Mouse (Mus musculus) adrenal gland, postnatal 25 days (tissue): Measurements from ENCODE around the gene Smpd3. TPM values are rescaled to one million over a fixed set of nuclear protein-coding genes. Genes with fewer than 3 reads are reported as not detected.

Experiments used
- DNase-seq: peaks from one replicate; pipeline ENCODE4 v3.0.0; 2021; ENCODE audit warnings: mixed read lengths
- long read RNA-seq: library from polyadenylated mRNA; stranded (forward); transcript quantifications from one replicate; pipeline ENCODE4 v2.0.0, GENCODE M21; 2021
- total RNA-seq: library from RNA; stranded (reverse); gene quantifications from 2 replicates; pipeline ENCODE4 v1.2.3, GENCODE M21; 2021

Smpd3 gene
- 6.6 and 8.0 TPM in 2 replicates for total RNA-seq
- long read RNA-seq, full-length matches to known transcripts: 5 of 17 reads
- long read RNA-seq, partial matches to known transcripts: 3 of 17 reads
- long read RNA-seq, other reads (novel, unspliced or antisense): 9 of 17 reads

DNA sequence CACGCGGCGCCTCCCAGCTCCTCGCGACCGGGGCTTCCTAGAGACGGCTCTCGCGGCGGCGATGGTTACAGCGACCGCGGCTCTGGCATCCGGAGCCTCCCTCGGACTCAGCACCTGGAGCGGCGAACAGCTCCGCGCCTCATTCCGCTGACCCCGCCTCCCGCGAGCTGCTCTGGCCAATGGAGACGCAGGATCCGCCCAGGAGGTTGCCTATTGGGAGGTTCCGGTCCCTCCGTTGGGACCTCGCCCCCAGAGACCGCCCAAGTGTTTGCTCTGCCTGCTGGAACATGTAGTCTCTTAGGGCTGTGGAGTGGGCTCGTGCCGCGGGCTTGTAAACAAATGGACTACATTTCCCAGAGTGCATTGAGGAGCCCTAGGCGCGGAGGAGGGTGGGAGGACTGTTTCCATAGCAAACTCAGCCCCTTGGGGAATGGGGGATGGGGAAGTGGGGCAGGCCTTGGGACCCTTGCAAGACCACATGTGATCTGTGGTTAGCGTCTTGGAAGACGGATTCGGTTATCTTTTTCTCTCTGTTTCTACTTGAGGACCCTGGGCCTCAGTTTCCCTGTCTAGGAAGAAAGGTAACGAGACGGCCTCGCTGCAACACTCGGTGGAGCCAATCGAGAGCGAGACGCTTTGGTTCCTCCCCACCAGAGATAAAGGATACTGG, at the start of gene Smpd3:
Smpd3 (minus strand) TSS at position 137 of the 670 bp plus-strand sequence.
- DNase-seq: peak; percentile 99

DNA sequence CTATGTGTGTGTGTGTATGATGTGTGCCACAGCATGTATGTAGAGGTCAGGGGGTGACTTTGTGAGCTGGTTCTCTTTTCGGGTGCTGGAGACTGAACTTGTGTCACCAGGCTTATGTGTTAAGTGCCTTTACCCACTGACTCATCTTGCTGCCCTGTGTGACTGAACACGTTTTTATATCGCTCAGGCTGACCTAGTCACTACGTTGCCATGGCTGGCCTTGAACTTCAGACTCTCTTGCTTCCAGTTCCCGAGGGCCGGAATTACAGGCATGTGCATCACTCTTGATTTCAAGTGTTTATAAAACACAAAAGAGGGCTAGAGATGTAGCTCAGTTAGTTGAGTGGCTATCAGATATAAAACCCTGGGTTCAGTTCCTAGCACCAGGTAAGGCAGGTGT, 43.2 kb upstream of the Smpd3 start:
- peak; percentile 20 for DNase-seq

DNA sequence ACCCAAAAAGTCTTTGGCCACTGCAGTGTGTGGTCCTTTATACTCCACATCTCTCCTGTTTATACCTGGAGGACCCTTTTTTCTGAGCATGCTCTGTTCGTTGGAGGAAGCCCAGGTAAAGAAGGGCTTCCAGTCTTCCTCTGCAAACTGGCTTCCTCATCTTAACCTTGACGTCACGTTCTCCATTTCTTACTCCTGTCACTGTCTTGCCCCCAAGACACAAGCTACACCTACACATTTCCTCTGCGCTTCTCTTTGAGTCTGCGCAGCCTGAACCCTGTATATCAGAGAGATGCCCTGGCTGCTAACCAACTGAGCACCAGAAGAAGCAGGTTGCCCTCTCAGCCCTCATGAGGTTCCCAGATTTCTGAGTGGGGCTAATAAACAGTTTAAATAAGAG, 41.6 kb upstream of the Smpd3 start:
- no peak for DNase-seq

DNA sequence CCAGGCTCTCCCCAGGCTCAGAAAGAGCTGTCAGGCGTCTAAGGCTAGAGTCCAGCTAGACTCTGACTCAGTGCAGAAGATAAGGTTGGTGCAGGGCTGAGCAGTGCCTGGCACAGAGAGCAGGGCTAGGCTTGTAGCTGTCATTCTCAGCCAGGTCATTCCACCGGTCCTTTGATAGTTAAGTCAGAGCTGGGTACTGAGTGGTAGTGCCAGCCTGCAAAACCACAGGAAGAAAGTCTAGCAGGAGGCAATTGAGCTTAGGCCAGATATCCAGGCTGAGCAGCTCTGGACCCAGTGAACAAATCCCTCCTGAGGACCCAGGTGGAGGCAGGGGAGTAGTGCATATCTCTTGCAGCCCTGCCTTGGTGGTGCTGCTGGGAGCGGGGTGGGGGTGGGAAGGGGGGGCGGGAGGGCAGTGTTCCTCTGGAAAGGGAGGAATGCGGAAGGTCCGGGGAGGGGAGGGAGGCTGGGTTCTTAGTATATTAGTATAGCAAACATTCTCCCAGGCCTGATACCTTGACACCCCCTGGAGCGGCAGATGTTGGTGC, 40.8 kb upstream of the Smpd3 start:
- peak; percentile 44 for DNase-seq

DNA sequence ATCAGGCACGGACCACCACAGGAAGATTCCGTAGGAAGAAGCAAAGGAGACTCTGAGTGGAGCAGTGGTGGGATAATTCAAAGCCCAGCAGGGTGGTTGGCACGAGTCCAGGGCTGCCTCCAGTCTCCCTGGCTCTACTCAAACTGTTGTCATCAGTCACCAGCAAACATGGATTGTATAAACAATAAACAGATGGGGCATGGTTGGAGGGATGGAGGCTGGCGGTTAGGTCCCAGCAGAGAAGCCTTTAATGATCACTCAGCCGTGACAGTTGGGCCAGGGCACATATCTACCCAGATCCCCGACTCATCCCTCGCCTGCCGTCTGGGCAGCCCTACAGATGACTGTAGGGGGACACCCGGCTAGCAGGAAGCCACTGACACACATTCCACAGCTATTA, 39.1 kb upstream of the Smpd3 start:
- peak; percentile 12 for DNase-seq

DNA sequence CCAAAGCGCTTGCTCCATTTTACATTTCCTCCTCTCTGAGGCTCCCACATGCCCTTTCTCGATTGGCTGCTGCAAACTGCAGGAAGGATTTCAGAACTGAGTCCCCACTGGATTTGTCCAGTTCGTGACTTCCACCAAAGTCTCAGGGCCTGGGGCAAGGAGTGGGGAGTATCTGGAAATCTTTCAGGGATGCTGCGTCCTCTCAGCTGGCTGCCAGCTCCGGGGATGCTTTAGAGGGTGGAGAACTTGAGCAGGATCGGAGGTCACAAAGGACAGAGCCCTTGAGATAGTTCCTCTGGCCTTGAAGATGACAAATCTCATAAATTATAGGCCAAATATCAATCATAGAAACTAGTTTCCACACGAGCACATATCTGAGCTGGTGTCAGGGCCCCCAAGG, 38.2 kb upstream of the Smpd3 start:
- peak; percentile 13 for DNase-seq

DNA sequence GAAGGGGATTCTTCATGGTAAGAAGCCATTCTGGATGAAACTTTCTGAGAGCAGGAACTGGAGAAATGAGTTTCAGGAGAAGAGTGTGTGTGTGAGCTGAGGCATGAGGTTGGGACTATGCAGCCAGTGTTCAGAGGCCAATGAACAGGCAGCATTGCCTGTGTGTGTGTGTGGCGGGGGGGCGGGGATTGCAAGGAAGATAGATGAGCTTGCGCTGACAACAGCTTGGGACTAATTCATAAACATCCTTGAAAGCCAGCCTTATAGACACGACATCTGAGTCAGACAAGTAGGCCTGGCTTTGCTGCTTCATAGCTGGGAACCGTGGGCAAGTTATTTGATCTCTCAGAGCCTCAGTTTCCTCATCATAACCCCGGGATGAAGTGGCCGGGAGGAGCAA, 31.3 kb upstream of the Smpd3 start:
- no peak for DNase-seq

DNA sequence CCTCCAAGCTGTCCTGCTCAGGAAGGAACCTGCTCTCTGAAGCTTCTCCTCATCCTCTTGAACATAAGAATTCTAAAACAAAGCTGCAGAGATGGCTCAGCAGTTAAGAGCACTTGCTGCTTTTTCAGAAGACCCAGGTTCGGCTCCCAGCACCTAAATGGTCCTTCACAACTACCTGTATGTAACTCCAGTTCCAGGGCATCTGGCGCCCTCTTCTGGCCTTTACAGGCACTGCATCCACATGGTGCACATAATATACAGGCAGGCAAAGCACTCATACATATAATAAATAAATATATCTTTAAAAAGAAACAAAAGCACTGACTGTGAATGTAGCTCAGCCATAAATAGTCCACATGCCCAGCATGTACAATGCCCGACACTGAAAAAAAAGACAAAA, 30.7 kb upstream of the Smpd3 start:
- no peak for DNase-seq

DNA sequence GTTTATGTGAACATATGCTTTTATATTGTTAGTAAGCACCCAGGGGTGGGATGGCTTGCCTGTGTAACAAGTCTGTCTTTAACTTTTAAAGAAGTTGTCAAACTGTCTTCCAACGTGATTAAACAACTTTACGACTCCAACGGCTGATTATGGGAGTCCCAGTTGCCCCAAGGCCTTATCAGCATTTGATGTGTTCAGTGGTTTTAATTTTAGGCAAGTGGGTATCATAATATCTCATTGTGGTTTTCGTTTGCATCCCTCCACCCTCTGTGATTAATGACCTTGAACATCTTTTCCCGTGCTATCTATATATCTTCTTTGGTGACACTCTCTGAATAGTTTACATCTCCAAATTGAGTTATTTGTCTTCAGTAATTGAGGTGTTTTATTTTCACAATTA, 27.0 kb upstream of the Smpd3 start:
- DNase-seq: no peak

DNA sequence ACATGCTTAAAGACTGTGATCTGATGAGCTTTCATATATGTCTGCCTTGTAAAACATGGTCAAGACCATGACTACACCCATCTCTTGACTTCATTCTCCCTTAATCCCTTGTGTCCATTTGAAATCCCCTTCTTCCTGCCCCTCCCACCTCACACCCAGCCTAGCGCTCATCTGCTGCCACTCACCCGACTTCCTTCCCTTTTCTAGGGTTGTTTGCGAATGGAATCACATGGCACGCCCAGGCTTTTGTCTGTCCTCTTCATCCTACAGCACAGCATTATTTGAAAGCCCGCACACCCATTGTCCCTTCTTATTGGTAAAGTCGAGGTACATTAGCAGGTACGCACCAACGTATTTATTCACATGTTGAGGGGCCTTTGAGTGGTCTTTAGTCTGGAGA, 26.5 kb upstream of the Smpd3 start:
- no peak for DNase-seq

DNA sequence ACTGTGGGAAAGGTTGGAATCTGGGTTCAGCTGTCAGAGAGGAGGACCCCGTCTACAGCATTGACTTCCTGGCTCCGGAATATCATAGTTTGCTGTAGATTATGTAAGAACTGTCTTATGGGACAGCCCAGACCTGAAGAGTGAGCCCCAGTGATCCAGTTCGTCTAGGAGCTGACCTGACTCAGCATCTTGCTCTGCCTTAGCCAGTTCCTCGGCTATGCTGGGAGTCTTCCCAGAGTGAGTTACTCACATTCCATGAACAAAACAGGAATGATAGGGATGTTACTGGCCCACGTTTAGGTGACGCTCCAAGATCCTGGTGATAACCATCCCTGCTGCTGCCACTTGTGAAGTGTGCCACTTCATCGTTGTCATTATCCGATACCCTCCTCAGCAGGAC, 25.5 kb upstream of the Smpd3 start:
- no peak for DNase-seq

DNA sequence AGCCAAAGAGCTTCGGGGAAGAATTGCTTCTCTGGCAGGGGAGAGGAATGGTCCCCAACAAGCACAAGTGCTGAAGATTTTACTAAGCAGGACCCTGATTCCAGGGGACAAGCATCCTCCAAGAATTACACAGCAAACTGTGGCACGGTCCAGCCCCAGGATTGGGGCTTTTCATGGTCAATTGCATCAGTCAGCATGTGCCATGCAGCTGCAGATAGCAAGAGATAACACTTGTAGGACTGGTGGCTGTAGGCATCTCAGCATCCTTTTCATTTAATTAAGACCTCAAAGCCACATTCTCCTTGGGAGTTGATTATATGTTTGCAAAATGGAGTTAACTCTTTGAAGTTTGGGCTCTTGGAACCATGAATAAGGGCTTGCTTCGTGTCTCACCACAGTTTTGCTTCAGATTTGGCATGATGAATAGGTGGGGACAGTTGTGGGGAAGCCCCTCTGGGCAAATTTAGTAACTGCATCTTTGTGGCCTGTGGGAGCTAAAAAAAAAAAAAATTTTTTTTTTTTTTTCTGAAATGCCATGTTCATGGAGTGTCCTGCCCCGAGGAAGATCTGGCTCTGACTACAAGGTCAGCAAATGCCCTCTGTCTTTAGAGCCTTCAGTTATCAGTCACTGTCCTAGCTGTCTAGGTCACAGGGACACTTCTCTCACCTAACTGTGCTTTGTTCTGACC, 22.0 kb upstream of the Smpd3 start:
- no peak for DNase-seq

DNA sequence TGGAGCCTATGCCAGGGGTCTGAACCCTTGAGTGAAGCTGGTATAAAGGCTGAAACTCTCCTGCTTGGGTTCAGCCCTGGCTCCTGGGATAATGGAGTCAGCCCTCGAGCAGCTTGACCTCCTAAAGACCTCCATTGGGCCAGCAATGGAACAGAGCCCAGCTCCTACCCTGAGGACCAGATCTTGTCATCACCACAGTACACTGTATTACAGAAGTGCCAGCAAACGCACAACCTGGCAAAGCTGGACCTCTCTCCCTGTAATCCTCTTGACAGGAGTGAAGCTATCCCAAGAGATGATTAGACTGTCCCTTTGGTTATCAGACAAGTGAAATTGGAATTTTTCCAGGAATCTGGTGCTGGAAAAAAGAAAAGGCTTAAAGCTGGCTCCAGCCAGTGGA, 13.3 kb upstream of the Smpd3 start:
- DNase-seq: no peak

DNA sequence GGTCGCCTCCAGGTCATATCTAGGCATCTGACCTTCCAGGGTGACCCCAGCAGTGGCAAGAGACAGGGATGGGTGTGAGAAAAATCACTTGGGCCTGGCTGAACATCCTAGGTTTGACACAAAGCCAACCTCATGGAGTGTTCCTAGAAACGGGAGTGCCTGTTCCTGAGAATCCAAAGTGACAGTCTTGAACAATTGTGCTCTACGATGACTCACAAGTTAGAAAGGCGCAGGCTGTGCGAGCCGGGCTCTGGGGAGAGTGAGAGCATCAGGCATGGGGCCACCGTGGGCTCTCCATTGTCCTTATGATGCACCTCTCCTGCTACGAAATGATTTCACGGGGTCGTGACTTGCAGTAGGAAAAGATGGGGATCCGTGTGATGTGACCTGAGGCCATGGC, 11.6 kb upstream of the Smpd3 start:
- DNase-seq: no peak

DNA sequence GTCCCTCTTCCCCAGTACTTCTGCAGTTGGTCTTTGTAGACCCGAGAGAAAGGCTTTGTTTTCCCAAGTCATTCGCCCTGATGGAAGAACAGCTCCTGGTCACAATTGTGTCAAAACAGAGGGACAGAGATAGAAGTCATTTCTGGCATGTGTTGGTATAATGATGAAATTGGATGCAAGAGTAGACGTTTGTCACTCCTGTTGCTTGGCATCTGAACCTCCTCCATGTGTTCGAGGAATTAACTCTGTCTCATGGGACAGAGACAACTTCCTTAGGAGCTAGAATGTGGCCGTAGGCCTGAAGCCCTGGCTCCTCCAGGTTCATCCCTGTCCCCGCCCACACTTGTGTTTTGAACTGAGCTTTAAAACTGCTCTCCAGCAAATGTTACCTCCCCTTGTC, 8.3 kb upstream of the Smpd3 start:
- no peak for DNase-seq

DNA sequence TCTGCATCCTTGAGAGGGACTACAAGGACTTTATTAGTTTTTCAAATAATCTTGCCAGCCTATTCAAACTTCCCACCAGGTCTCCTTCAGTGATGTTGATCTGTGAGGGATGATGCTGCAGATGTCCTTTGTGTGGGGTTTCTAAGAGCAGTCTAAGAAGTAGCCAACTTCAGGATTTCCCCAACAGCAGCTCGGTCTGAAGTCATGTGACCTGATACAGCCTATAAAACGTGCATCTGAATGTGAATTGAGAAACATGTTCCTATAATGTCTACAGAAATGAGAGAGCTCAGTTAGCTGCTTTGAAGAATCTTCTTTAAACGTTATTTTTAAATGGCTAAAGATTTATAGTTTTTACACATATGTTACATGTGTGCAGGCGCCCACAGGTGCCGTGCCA, 5.7 kb upstream of the Smpd3 start:
- DNase-seq: no peak

DNA sequence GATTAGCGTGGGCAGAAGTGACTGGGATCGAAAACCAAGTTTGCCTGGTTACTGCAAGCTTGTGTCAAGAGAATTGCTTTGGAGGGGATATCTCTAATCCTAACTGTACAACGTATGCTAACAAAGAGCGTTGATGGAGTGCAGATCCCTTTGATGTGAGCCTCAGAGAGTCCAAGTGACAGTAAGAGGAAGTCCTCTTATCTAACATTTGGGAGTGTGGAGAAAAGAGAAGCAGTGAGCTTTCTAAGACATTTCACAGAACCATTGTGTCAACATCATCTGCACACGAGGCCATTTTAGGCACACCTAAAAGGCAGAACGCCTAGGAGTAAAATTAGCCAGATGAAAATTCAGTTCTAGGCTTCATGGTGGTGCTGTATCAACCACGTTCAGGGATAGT, 5.0 kb upstream of the Smpd3 start:
- no peak for DNase-seq

DNA sequence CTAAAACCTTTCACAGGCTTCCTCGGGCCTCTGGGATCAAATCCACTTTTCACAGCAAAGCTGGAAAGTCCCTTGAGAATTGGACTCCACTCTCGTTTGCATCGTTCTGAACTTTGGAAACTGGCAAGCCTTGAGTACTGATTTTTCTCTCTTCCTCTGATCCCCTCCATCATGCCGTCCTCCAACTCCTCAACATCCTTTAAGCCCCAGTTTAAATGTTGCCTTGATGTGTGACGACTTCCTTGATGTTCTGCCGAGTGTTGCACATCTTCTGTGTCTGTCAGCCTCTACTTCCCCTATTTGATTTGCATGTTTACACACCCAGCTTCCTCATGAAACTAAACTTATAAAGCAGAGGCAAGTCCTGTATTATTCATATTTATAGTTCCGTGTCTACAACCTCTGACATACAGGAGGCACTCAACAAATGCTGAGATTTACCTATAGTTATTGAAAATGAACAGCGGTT, 987 bp upstream of the Smpd3 start:
- DNase-seq: no peak

DNA sequence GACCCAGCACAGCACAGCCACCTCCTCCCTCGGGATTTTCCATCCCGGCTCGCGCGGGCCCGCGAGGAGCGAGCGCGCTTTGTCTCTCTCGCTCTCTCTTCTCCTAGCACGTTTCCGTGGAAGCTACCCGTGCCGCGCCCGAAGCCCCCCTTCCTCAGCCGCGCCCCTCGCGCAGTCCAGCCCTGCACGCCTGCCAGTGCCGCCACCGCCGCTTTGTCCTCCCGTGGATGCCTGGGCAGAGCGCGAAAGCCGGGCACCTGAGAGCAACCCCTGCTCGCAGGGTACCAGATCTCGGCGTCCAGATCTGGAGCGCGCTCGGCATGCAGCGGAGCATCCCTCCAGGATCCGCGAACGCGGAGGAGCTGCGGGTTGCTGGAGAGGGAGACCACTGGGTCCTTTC, 1.2 kb downstream of the Smpd3 start:
- peak; percentile 24 for DNase-seq

DNA sequence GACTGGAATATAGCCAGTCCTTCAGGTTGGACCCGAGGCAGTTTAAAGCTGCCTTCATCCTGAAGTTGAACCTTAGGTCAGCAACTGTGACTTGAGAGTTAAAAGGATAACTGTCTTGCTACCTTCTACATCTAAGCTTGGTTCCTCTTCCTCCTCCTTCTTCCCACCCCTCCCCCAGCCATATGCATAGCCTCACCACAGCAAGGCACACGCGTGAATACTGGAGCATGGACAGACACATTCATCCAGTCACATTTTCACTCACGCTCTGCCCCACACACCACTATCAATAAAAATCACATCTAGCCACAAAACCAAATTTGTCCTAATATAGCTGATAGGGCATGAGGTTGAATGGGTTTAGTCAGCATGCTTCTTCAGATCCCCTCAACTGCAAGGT, 1.8 kb downstream of the Smpd3 start:
- DNase-seq: no peak

DNA sequence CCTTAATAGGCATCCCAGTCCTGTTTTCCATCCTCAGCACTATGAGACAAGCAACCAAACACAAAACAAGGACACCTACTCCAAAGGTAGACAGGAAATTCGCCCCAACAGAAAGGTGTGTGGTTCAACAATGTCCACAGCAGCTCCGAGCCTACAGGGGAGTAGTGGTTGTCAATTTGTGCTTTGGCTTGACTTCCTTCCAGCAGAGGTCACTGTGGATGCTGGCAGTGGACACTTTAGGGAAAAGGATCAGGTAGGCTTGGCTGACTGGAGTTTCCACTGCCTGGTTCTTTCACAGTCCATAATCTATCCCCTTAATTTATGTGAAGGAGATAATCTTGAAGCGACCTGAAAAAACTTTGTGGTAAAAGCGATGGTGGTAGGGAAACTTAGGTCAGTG, 2.6 kb downstream of the Smpd3 start:
- no peak for DNase-seq

DNA sequence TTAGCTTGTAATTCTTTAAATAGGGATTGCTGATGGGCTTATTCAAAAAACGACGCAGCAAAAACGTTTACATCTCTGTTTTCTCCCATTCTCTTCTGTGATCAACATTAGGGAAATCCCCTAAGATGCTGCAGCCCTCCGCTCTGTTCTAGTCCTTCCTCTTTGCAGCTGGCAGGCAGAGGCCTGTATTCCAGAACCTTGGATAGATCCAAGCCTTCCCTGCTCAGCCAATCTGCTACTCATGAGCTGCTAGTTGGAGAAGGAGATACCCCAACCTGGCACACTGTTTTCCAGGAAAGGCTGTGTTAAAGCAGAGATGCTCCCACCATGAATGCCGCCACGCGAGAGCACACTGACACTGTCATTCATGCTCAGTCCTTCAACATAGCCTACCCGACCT, 4.4 kb downstream of the Smpd3 start:
- no peak for DNase-seq

DNA sequence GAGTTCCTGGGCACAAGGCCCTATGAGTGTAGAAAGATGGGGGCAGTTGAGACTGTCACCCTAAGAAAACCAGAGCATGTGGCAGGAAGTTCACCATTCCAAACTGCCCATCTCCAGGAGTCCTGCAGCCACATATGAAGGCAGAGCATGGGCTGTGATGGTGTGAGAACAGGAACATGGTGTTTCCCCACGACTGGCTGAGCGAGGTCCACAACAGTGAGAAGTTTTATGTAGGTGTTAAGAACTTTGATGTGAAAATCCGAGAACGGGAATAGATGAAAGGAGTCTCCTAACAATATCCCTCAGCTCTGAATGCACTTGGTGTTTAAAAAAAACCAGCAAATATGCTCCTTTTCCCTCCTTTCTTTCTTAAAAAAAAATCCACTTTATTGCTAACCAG, 5.3 kb downstream of the Smpd3 start:
- DNase-seq: no peak

DNA sequence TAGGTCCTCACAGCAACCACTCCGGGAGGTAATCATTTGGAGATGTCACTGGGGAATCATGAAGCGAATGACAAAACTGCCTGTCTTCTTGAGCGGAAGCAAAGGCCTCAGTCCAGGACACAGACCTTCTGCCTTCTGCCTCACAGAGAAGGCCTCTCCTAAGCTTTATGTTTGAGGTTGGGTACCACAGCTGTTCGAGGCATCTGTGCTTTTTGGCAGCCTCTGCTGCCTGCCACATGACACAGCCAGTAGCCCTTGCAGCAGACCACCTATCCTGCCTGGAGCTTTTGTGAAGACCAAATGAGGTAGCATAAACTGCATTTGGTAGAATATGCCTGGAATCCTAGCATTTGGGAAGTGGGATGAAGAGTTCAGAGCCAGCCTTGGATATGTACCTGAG, 11.2 kb downstream of the Smpd3 start:
- no peak for DNase-seq
